Mouse (Mus musculus) kidney, adult 2 months (tissue): Measurements from ENCODE around the gene Hcn4. TPM values are rescaled to one million over a fixed set of nuclear protein-coding genes. Genes with fewer than 3 reads are reported as not detected.

Experiments used
- DNase-seq: peaks from one replicate; pipeline ENCODE4 v3.0.0; 2021
- H3K27ac ChIP-seq: fragments of 200-500 bp; 2 replicates; pipeline ENCODE4 v1.5.1; 2012; ENCODE audit warnings: low read depth, low read length, control low read depth, inconsistent platforms; ENCODE audit not compliant: insufficient read depth
- H3K27me3 ChIP-seq: fragments of 200-500 bp; replicated peaks from 2 replicates; pipeline ENCODE4 v1.6.1; 2012; ENCODE audit warnings: mild to moderate bottlenecking, moderate library complexity, low read length, inconsistent platforms; ENCODE audit not compliant: control insufficient read depth, insufficient read depth
- H3K36me3 ChIP-seq: fragments of 200-500 bp; 2 replicates; pipeline ENCODE4 v1.6.1; 2012; ENCODE audit warnings: mild to moderate bottlenecking, moderate library complexity, low read length, inconsistent platforms; ENCODE audit not compliant: control insufficient read depth, insufficient read depth
- H3K4me1 ChIP-seq: fragments of 200-500 bp; 2 replicates; pipeline ENCODE4 v1.6.1; 2011; ENCODE audit warnings: low read length; ENCODE audit not compliant: control insufficient read depth, insufficient read depth
- H3K4me3 ChIP-seq: fragments of 200-500 bp; 2 replicates; pipeline ENCODE4 v1.5.1; 2011; ENCODE audit warnings: mild to moderate bottlenecking, low read depth, low read length, control low read depth; ENCODE audit not compliant: insufficient read depth
- CTCF ChIP-seq: fragments of 200-500 bp; conservative IDR thresholded peaks from 2 replicates; pipeline ENCODE4 v1.5.1; 2011; ENCODE audit warnings: low read depth, mild to moderate bottlenecking, control low read depth, low read length, moderate library complexity, mixed read lengths; ENCODE audit not compliant: insufficient read depth, insufficient read length
- POLR2A ChIP-seq: fragments of 200-500 bp; IDR thresholded peaks from one replicate; pipeline ENCODE4 v1.6.1; 2011; ENCODE audit warnings: low read depth, low read length, control low read depth
- WGBS: fragments of 180-500 bp; shearing (Covaris S2); methylation state at CpG from one replicate; pipeline ENCODE4 v1.1.7; 2018; 5-methylcytosine and 5-hydroxymethylcytosine counted together
- polyA plus RNA-seq: library from polyadenylated mRNA; depleted of rRNA; stranded (reverse); fragments of >200 nt; gene quantifications from 2 replicates; pipeline ENCODE4 v1.2.3, GENCODE M21; 2012

The Hcn4 gene
- polyA plus RNA-seq, 1 experiment, result 0.25 TPM

DNA sequence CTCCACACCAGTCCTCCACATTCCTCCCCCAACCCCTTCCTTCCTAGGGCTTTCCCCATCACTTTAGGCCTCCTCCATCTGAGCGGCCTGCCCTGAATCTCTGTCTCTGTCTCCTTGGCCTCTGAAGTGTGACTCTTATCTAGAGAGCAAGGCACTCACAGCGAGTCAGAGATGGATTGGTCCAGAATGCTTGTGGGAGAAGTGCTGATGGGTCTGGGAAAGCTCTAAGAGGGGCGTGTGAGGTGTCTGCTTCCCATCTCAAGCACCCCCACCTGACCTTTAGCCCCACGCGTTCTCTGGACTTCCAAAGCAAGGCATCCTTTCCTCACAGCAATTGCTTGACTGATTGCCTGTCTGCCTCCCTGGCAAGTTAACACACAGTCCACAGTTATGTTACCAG lies 20.4 kb upstream of the Hcn4 start:
- DNase-seq, result no peak
- WGBS, result 48% methylated on average over 5 of the region's 5 CpGs
- H3K4me1 ChIP-seq, result no peaks in the 10 kb centered on the region
- H3K36me3 ChIP-seq, result no peaks in the 10 kb centered on the region
- no peak overlapping the region; the same call in 1 of the 2 replicates for H3K27ac ChIP-seq
- TF ChIP-seq CTCF (no peak), POLR2A (no peak)
- no peaks in the 10 kb centered on the region for H3K27me3 ChIP-seq
- no peak overlapping the region for H3K4me3 ChIP-seq

DNA sequence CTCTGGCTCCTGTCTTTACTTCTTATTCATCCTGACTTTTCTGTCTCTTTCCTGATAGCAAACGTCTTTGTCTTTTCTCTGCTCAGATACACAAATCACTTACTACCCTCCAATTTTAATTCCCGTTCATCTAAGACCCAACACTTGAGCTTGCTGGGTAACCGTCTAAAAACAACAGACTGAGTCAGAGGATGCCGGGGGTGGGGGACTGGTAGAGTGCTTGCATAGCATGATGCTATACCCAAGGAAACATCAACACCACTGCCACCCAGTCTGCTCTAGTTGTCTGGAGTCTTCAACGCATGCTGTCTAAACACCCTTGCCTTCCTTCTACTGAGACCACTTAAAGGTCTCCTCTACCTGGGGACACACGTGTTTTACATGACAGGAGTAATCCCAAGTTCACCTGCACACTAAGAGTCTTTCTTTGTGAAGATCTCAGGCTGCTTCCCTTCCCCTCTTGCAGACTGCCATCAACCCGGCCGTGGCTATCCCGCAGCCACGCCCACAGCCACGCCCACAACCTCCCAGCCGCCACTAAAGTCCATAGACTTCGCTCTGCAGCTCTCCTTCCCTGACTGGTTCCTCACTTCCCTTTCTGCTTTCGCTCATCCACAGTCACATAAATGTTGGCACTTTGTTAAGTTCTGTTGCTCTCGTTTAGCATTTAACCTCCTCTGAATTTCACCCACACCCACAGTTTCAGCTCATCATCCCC lies 17.5 kb upstream of the Hcn4 start:
- WGBS, result 12% methylated on average over 15 of the region's 15 CpGs
- peak overlapping the region; percentile 1; the same call in 1 of the 2 replicates for H3K4me3 ChIP-seq
- peak; percentile 75 for DNase-seq

DNA sequence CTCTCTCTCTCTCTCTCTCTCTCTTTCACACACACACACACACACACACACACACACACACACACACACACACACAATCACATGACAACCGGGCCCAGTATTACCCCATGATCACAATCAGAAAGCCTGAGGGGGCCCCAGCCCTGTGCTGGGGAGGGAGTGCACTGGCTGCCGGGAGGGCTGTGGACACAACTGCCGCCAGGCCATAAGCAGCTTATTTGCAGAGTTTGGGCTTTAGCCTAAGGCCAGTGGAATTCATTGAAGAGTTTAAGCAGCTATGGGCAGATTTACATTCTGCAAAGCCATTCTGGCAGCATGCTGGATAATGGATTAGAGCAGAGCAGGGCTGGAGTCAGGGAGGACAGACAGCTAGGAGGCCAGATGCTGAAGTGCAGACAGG lies 12.0 kb upstream of the Hcn4 start:
- 65% methylated on average over 3 of the region's 3 CpGs for WGBS
- Histone ChIP-seq H3K27ac (no peak overlapping the region), H3K4me3 (no peak overlapping the region), H3K36me3 (no peaks in the 10 kb centered on the region), H3K4me1 (no peaks in the 10 kb centered on the region), H3K27me3 (no peaks in the 10 kb centered on the region)
- no peak for DNase-seq
- TF ChIP-seq POLR2A (no peak), CTCF (no peak)

More for the DNA sequence above, 17.5 kb upstream of the Hcn4 start:
- Histone ChIP-seq H3K27me3 (no peaks in the 10 kb centered on the region), H3K4me1 (no peaks in the 10 kb centered on the region), H3K27ac (no peak overlapping the region), H3K36me3 (no peaks in the 10 kb centered on the region)
- no peak for TF ChIP-seq CTCF
- TF ChIP-seq POLR2A, result no peak

- no peak for DNase-seq
- TF ChIP-seq POLR2A (no peak), CTCF (0 out of 2 replicates have a peak, but pooled peaks have one; percentile 10)
- H3K4me1 ChIP-seq, result no peaks in the 10 kb centered on the region
- H3K27me3 ChIP-seq, result no peaks in the 10 kb centered on the region
- 42% methylated on average over 15 of the region's 15 CpGs for WGBS
- no peak overlapping the region for H3K27ac ChIP-seq
- H3K4me3 ChIP-seq, result no peak overlapping the region
- no peaks in the 10 kb centered on the region for H3K36me3 ChIP-seq
Observed at GRCm38 (mm10) chr9:58815552-58816260, 7.5 kb upstream of the Hcn4 start.

- no peaks in the 10 kb centered on the region for H3K36me3 ChIP-seq
- WGBS, result 43% methylated on average over 9 of the region's 9 CpGs
- no peaks in the 10 kb centered on the region for H3K4me1 ChIP-seq
- H3K4me3 ChIP-seq, result no peak overlapping the region
- no peak overlapping the region for H3K27ac ChIP-seq
- peak; percentile 12 for DNase-seq
- TF ChIP-seq CTCF (no peak), POLR2A (no peak)
- H3K27me3 ChIP-seq, result no peaks in the 10 kb centered on the region
Observed at GRCm38 (mm10) chr9:58816458-58816857, 6.8 kb upstream of the Hcn4 start.

- no peaks in the 10 kb centered on the region for H3K36me3 ChIP-seq
- H3K27me3 ChIP-seq, result no peaks in the 10 kb centered on the region; the same call in 1 of the 2 replicates
- no peak for DNase-seq
- 65% methylated on average over 3 of the region's 3 CpGs for WGBS
- no peak overlapping the region for H3K27ac ChIP-seq
- TF ChIP-seq CTCF, result no peak
- TF ChIP-seq POLR2A, result no peak
- H3K4me3 ChIP-seq, result no peak overlapping the region
- no peaks in the 10 kb centered on the region for H3K4me1 ChIP-seq
Observed at GRCm38 (mm10) chr9:58817676-58818075, 5.5 kb upstream of the Hcn4 start.

DNA sequence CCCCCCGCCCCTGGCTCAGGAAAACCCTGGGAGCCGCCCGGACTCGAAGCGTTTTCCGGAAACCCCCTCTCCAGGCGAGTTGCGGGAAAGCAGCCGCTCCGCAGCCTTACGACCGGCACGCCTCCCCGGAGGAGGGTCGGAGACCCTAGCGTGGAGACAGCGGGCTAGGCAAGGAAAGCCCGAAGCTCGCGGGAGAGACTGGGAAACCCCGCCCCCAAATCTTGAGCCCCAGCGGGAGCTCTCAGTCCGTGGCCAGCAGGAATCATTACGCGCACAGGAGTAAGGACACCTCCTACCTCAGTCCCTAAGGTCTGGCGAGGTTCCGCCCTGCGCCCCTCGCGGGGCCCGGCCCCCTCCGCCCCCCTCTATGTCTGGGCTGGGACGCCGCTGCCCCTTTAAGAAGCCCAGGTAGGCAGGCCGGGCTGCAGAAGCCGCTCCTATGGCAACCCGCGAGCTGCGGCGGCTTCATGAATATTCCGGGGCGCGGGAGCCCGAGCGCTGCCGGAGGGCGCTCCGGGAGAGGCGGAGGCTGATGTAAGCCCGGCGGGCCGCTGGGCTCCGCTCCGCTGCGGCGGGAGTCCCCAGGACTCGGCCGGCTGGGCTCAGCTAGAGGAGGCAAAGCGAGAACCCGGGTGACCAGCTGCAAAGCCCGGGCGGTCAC lies 651 bp upstream of the Hcn4 start:
- peak overlapping the region; percentile 63 for H3K4me3 ChIP-seq
- H3K4me1 ChIP-seq, result no peaks in the 10 kb centered on the region
- 1% methylated on average over 62 of the region's 62 CpGs for WGBS
- DNase-seq, result peak; percentile 61
- no peaks in the 10 kb centered on the region for H3K36me3 ChIP-seq
- no peaks in the 10 kb centered on the region; the same call in 1 of the 2 replicates for H3K27me3 ChIP-seq
- TF ChIP-seq POLR2A, result no peak
- TF ChIP-seq CTCF, result no peak
- no peak overlapping the region for H3K27ac ChIP-seq
